Mouse (Mus musculus): ENCODE results near the gene Gm49630.
"Not testable (repeated sequence)": the region's sequence is repeated elsewhere in the genome, so short reads cannot be mapped to it uniquely, and the experiment has no call there.

The Gm49630 gene
- long read RNA-seq, experiment 1, result 0 reads
- long read RNA-seq, experiment 2, result 0 reads

DNA sequence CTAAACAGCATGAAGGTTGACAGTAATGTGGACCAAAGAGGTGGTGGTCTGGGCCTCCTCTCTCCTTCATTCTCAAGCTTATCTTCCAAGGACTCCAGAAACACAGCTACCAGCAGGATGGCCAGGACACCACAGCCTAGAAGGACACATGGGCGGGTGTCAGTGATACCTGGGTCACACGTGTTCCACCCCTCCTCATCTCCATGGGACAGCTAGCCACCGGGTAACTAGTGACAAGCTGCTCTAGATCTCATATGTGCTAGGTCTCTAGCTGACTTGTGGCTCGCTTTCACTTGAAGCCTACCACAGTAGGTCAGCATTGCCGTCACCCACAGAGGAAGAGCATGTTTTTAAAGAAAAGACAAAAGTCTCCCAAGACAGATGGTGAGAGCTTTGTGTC is at the start of gene Gm49630:
Gene Gm49630, minus strand, starts transcription at position 101 of the 400 bp plus-strand sequence.
- intact Hi-C loops (cut with DNase I), result not testable (repeated sequence)

- intact Hi-C loops (cut with DNase I), result not testable (repeated sequence)
Observed at GRCm38 (mm10) chr17:7420191-7420973, 48.6 kb upstream of the Gm49630 start.

GRCm38 (mm10) chr17:7414601-7415310 is 43.0 kb upstream of the Gm49630 start:
- intact Hi-C loops (cut with DNase I), result not testable (repeated sequence)

DNA sequence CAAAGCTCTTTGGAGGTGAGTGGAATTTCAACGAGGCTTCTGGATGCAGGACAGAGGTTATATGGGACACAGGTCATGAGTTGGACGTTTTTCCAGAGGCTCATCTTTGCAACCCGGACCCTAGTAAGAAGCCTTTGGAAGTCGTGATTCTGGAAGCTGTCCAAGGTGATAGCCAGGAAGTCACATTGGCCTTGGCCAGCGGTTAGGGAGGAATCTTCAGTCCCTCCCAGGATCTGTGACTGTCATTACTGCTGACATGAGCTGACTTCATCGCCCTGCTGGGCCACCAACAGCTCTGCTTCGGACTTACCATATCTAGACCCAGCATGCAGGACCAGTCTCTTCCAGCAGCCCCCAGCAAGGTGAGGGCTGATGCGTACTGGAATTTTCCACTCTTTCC is 41.6 kb upstream of the Gm49630 start:
- intact Hi-C loops (cut with DNase I), result not testable (repeated sequence)

DNA sequence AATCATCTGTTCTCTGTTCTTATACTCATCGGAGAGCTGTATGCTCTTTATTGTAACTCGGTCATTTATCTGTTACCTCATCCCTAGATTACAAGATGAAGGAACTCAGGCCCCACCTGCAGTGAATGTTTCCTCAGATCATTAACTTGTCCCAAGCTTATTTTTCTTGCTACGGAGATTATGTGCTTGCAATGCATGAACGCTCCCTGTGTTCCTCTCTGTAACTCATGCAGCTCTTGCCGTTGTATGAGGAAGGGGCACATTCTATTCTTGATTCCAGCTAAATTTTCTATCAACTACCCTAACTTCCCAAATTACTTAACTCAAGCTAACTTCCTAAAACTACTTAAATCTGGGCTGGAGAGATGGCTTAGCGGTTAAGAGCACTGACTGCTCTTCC is 28.0 kb upstream of the Gm49630 start:
- intact Hi-C loops (cut with DNase I), result not testable (repeated sequence)

DNA sequence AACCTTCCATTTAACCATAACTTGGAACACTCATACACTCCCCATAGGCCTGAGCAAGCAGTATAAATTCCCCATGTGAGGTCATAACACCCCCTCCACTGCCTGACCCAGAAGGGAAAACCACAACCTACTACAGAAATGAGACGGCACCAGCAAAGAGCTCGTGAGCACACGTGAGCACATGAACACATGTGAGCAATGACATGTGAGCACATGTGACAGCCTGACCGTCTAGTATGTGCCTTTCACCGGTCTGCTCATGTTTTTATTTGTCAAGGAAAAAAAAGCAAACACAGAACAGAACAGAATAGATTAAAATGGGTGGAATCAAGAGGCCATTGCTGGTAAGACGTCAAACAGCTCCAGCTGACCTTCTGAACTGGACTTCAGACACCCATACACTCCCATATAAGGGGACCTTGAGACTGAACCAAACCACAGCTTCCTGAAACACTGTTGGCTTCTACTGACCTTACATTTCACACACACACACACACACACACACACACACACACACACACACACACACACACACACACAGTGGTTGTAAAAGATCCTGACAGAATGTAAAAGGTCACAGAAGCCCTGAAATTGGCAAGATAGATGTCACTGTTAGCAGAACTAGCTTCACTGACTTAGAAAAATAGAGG is 26.5 kb upstream of the Gm49630 start:
- intact Hi-C loops (cut with DNase I), result not testable (repeated sequence)

DNA sequence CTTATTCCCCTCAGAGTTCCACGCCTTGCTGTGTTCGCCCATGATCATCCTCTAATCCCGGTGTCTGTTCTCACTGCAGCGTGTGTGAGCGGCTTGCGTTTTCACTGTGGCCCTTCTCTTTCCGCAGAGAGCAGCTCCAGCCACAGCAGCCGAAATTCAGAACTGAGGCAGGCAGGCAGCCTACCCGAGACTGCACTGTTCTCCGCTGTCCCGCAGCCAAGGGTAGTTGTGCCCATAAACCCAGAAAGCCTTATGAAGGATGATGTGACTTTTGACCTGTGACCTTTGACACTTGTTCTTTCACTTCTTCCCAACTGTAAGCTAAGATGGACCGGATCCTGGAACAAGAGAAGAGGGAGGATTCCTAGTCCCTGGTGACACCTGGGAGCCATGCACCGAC is 25.3 kb upstream of the Gm49630 start:
- intact Hi-C loops (cut with DNase I), result not testable (repeated sequence)

GRCm38 (mm10) chr17:7396288-7396687 is 24.5 kb upstream of the Gm49630 start:
- intact Hi-C loops (cut with DNase I), result not testable (repeated sequence)

GRCm38 (mm10) chr17:7395671-7396070 is 23.9 kb upstream of the Gm49630 start:
- intact Hi-C loops (cut with DNase I), result not testable (repeated sequence)

DNA sequence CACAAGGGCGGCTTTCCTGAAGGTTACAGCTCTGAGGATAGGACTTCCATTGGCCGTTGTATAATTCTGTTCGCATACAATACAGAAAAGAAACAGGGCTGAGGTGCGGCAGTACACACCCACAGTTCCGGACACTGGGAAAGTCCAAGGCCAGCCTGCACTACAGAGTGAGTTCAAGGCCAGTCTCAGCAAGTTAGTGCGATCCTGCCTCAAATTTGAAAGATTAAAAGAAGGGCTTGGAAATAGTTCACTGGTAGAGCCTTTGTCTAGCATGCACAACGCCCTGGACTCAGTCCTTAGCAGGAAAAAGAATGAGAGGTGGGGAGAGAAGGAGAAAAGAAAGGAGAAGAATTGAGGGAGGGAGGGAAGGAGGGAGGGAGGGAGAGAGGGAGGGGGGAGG is 23.3 kb upstream of the Gm49630 start:
- intact Hi-C loops (cut with DNase I), result not testable (repeated sequence)

- intact Hi-C loops (cut with DNase I), result not testable (repeated sequence)
Observed at GRCm38 (mm10) chr17:7389898-7390297, 18.1 kb upstream of the Gm49630 start.

DNA sequence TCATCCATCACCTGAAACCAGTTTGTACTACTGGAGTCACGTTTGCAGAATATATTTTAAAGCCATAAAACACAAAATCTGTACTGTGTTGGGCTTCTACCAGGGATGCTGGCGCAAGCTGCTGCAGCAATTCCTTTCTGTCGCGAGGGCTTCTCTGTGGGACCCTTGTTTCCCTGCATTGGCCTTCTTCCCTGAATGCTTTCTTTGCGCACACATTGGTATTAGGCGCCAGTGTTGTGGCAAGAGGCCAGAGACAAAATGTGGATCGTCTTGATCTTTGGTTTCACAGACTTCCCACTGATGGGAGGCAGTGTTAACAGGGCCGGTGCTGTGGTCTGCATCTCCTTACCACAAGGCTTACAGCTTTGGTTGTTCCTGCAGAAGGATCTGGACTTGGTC is 17.2 kb upstream of the Gm49630 start:
- intact Hi-C loops (cut with DNase I), result not testable (repeated sequence)

DNA sequence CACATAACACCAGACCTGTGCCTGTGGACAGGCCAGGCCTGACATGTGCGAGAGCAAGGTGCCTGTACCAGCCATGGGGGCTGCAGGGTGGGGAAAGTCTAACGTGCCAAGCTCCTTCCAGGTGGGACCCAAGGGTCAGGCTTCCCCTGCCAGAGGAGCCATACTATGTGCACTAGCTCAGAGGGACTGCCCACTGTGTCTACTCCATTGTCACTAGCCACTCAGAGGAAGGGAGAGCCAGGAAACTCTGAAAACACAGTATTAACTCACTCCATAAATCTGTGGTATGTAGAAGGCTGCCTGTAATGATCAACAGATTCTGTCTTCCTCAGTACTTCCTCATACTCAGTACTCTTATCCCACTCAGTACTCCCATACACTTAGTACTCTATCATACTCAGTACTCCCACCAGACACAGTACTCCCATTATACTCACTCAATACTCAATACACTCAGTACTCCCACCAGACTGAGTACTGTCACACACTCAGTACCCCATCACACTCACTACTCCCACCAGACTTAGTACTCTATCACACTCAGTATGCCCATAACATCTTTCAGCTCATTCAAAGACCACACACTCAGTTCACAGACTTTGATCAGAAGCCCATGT is 16.7 kb upstream of the Gm49630 start:
- intact Hi-C loops (cut with DNase I), result not testable (repeated sequence)

GRCm38 (mm10) chr17:7386016-7386415 is 14.2 kb upstream of the Gm49630 start:
- intact Hi-C loops (cut with DNase I), result not testable (repeated sequence)

DNA sequence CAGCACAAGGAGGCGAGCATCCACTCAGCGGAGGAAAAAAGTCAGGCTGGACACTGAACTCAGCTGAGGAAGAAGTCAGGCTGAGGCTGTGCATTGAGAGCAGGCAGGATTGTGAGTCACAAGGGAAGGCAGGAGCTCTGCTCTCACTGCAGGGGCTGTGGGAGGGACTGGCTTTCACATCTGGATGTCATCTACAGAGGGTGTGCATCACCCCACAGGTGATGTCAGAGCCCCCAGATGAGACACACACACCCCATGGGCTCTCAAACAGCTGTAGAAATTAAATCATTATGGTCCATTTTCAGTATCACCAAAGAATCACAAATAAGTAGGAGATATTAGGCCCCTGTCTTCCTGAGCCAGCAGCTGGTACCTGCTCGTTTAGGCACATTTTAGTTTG is 13.6 kb upstream of the Gm49630 start, which contains the start of gene Unc93a2:
Gene Unc93a2, minus strand, starts transcription at position 101 of the 400 bp plus-strand sequence.
- intact Hi-C loops (cut with DNase I), result not testable (repeated sequence)

GRCm38 (mm10) chr17:7383167-7384143 is 11.7 kb upstream of the Gm49630 start:
- intact Hi-C loops (cut with DNase I), result not testable (repeated sequence)

GRCm38 (mm10) chr17:7382711-7383110 is 10.9 kb upstream of the Gm49630 start:
- intact Hi-C loops (cut with DNase I), result not testable (repeated sequence)

DNA sequence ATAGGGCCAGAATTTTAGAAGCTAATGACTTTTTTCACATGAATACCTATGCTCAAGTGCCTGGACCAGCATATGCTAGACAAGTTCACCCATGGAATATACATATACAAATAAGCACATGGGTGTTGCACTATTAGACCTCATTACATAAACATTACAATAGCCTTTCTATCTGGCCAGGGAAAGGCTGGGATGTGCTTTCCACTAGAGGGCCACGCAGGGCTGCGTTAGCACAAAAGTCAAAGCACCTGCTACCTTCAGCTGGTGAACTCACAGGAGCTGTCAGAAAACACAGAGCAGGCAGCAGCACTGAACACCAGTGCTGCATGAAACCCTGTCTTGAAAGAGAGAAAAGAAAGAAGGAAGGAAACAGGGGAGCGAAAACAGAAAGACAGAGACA is 6.1 kb upstream of the Gm49630 start:
- intact Hi-C loops (cut with DNase I), result not testable (repeated sequence)

DNA sequence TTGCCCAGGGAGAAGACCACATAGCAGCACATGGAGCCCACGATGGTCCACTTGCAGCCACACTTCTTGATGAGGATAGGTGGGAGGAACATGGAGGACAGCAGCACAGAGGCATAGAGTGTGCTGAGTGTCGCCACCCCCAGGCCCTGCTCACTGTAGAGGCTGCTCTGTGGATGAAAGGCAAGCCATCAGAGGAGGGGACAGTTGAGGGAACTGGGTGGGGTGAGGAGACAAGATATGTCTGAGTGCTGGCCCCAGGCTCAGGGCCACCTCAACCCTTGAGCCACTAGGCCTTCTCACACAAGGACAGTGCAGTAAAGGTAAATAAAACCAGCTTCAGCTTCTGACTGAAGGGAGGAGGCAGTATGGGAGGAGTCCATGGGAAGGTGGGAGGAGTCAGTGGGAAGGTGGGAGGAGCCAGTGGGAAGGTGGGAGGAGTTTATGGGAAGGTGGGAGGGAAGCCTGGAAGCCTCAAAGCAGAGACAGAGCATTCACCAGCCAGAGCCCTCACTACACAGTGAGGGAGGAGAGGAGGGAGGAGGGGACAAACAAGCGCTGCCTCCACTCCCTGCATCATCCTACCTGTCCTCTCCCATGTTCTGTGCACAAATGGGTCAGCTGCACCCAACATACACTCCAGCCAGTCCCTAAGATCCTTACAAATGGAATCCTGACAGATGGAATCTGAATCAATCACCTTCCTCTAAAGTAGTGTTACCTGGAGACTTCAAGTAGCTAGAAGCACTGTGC is 5.3 kb upstream of the Gm49630 start:
- intact Hi-C loops (cut with DNase I), result not testable (repeated sequence)

All from adrenal gland (tissue).